7 mouse cellular contexts compared by ENCODE assay signal in genomic region chr5:8996686-8997512, GRCm38 (mm10). TPM values are rescaled to one million over a fixed set of nuclear protein-coding genes. Genes with fewer than 3 reads are reported as not detected.
DNase-seq lines count a peak whose midpoint lies in the region; ATAC-seq lines count a peak whose summit lies in the region.

Gene Crot (minus strand): TSS chr5:8997324.

- peak within 1 kb of the TSS; percentile 65 for H3K4me2 ChIP-seq in midbrain, embryonic 13.5 days (replicated peaks)

- H3K4me3 ChIP-seq in embryonic facial prominence, embryonic 10.5 days: peak within 1 kb of the TSS; percentile 78
- peak within 1 kb of the TSS; percentile 78 for H3K4me3 ChIP-seq in limb, embryonic 10.5 days
- peak within 1 kb of the TSS; percentile 74 for H3K4me3 ChIP-seq in midbrain, embryonic 13.5 days (replicated peaks)

- peak within 1 kb of the TSS; percentile 94 for H3K27ac ChIP-seq in embryonic facial prominence, embryonic 10.5 days (replicated peaks)
- peak within 1 kb of the TSS; percentile 95 for H3K27ac ChIP-seq in limb, embryonic 10.5 days
- peak within 1 kb of the TSS; percentile 90 for H3K27ac ChIP-seq in midbrain, embryonic 13.5 days

- peaks cover 12% of the 10 kb centered on the region for H3K4me1 ChIP-seq in embryonic facial prominence, embryonic 10.5 days
- H3K4me1 ChIP-seq in limb, embryonic 10.5 days: peaks cover 10% of the 10 kb centered on the region
- peaks cover 31% of the 10 kb centered on the region for H3K4me1 ChIP-seq in midbrain, embryonic 13.5 days (replicated peaks)

- no peaks in the 10 kb centered on the region for H3K9me3 ChIP-seq in embryonic facial prominence, embryonic 10.5 days
- no peaks in the 10 kb centered on the region for H3K9me3 ChIP-seq in limb, embryonic 10.5 days (replicated peaks)
- no peaks in the 10 kb centered on the region for H3K9me3 ChIP-seq in midbrain, embryonic 13.5 days

- peaks cover 24% of the 10 kb centered on the region for H3K36me3 ChIP-seq in embryonic facial prominence, embryonic 10.5 days (replicated peaks)
- peaks cover 21% of the 10 kb centered on the region for H3K36me3 ChIP-seq in limb, embryonic 10.5 days
- peaks cover 4% of the 10 kb centered on the region; the same call in 1 of the 2 replicates for H3K36me3 ChIP-seq in midbrain, embryonic 13.5 days

- WGBS in embryonic facial prominence, embryonic 10.5 days: under 1% methylated on average over 57 of the region's 57 CpGs
- under 1% methylated on average over 51 of the region's 57 CpGs for WGBS in limb, embryonic 10.5 days
- WGBS in midbrain, embryonic 13.5 days: under 1% methylated on average over 56 of the region's 57 CpGs

- H3K27me3 ChIP-seq in embryonic facial prominence, embryonic 10.5 days (replicated peaks; ENCODE audit: low read depth, poor library complexity, severe bottlenecking): no peaks in the 10 kb centered on the region
- H3K27me3 ChIP-seq in limb, embryonic 10.5 days (ENCODE audit: low read depth, poor library complexity, severe bottlenecking): no peaks in the 10 kb centered on the region
- no peaks in the 10 kb centered on the region for H3K27me3 ChIP-seq in midbrain, embryonic 13.5 days

- peak; percentile 97 for DNase-seq in adrenal gland, postnatal 10 days
- peak; percentile 98 for DNase-seq in embryonic facial prominence, embryonic 10.5 days (ENCODE audit: low spot score)
- peak; percentile 91 for DNase-seq in kidney, adult 11 months
- DNase-seq in limb, embryonic 10.5 days (ENCODE audit: low spot score): peak; percentile 97
- peak; percentile 80 for DNase-seq in spleen, adult 12 weeks (ENCODE audit: low spot score)

- peak; percentile 91 for ATAC-seq in granulocyte monocyte progenitor cell, adult 5-6 weeks (replicated peaks; ENCODE audit: poor library complexity, severe bottlenecking)
- ATAC-seq in midbrain, embryonic 13.5 days: peak; percentile 100

- peak within 1 kb of the TSS; percentile 80 for H3K9ac ChIP-seq in midbrain, embryonic 13.5 days (replicated peaks)

RNA-seq across cellular contexts. Expression of gene Crot, which starts in this region (rescaled TPM):
- total RNA-seq in adrenal gland, postnatal 10 days (2021): 100 to 1,000 TPM in 1 of 2 experiments, 10 to 100 TPM in 1; 82.2 to 158 TPM
- 36.5 and 37.2 TPM in 2 replicates for polyA plus RNA-seq in embryonic facial prominence, embryonic 10.5 days (2016; fragmentation: Nextera tagmentation; extraction: Ambion mirVana)
- 20.0 and 25.7 TPM in 2 replicates for total RNA-seq in granulocyte monocyte progenitor cell, adult 5-6 weeks (2014; fragmentation: Nextera tagmentation)
- total RNA-seq in granulocyte monocyte progenitor cell, adult 5-6 weeks (2017): 45.0 and 51.7 TPM in 2 replicates
- polyA plus RNA-seq in limb, embryonic 10.5 days (2016; fragmentation: Nextera tagmentation; extraction: Ambion mirVana): 35.4 and 40.8 TPM in 2 replicates
- polyA plus RNA-seq in midbrain, embryonic 13.5 days (2015; fragmentation: Nextera tagmentation; extraction: Ambion mirVana): 17.8 and 19.2 TPM in 2 replicates

Comparison
In these comparisons a context has a peak if more than half of its experiments do, and no peak if none do; other contexts are left out.
1. Peak in every context shown above with its lines: DNase-seq, ATAC-seq, H3K4me3 ChIP-seq and H3K27ac ChIP-seq.